ENCODE assay signal across 9 mouse cellular contexts in the genomic region with DNA sequence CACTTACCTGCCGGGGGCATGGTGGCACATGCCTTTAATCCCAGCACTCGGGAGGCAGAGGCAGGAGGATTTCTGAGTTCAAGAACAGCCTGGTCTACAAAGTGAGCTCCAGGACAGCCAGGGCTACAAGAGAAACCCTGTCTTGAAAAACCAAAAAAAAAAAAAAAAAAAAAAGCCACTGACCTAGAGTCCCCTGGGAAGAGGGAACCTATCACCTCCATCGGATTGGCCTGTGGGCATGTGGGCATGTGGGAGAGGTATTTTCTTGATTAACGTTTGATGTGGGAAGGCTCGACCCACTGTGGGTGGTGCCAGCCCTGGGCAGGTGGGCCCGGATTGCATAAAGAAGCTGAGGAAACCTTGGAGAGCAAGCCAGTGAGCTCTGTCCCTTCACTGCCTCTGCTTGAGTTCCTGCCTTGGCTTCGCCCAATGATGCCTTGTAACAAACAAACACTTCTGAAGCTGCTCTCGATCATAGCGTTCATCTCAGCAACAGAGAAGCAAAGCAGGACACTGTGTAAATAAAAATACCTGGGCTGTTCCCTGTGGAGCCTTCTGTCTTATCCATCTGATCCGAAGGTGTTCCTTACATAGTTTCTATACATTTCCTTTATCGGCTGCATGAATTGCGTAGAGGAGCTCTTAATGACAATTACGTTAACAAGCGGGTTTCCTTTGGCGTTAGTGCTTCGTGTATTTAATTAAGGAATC.
A peak's percentile ranks its signal among the peaks of the same experiment; 100 is the strongest.
DNase-seq lines count a peak whose midpoint lies in the region; ATAC-seq lines count a peak whose summit lies in the region.
"Had no signal": no experiment of that assay in that cellular context is flagged by ENCODE, and none has a peak within 500 bp of the region (broad histone marks: within the 10 kb centered on the region; RNA-seq: fewer than 3 reads in every experiment).

No protein-coding gene starts in this region.

- no peak for DNase-seq in kidney, postnatal 4 days
- DNase-seq in embryonic facial prominence, embryonic 14.5 days (ENCODE audit: low spot score), result no peak
- no peak for DNase-seq in limb, embryonic 10.5 days (ENCODE audit: low spot score)
- no peak for DNase-seq in right cerebral cortex, adult 2 months (ENCODE audit: low spot score in 2 of 2)
- no peak for DNase-seq in ovary, postnatal 14 days (ENCODE audit: low spot score)
- no peak for DNase-seq in adrenal gland, postnatal 10 days

- H3K4me2 ChIP-seq in kidney, embryonic 15.5 days, result peak overlapping the region; percentile 95
- peak overlapping the region; percentile 91 for H3K4me2 ChIP-seq in embryonic facial prominence, embryonic 14.5 days (ENCODE audit: low read depth, low read length)
- H3K4me2 ChIP-seq in neural tube, embryonic 13.5 days, result peak overlapping the region; percentile 91

- WGBS in kidney, embryonic 15.5 days, result 32% methylated on average over 16 of the region's 16 CpGs
- WGBS in embryonic facial prominence, embryonic 14.5 days, result 29% methylated on average over 16 of the region's 16 CpGs
- WGBS in limb, embryonic 10.5 days, result 28% methylated on average over 16 of the region's 16 CpGs
- 34% methylated on average over 16 of the region's 16 CpGs for WGBS in neural tube, embryonic 13.5 days

- no peaks in the 10 kb centered on the region for H3K27me3 ChIP-seq in kidney, embryonic 15.5 days
- H3K27me3 ChIP-seq in embryonic facial prominence, embryonic 14.5 days (replicated peaks; ENCODE audit: control insufficient read depth, insufficient read depth, low read length), result no peaks in the 10 kb centered on the region; the same call in 1 of the 2 replicates
- H3K27me3 ChIP-seq in limb, embryonic 10.5 days (ENCODE audit: low read depth, poor library complexity, severe bottlenecking), result peaks cover 51% of the 10 kb centered on the region
- H3K27me3 ChIP-seq in neural tube, embryonic 13.5 days, result peaks cover 19% of the 10 kb centered on the region
- H3K27me3 ChIP-seq: Patski had no signal

- H3K4me1 ChIP-seq in kidney, embryonic 15.5 days, result peaks cover 53% of the 10 kb centered on the region
- H3K4me1 ChIP-seq in embryonic facial prominence, embryonic 14.5 days (ENCODE audit: control insufficient read depth, insufficient read depth, low read length), result peaks cover 15% of the 10 kb centered on the region; the same call in 1 of the 2 replicates
- H3K4me1 ChIP-seq in limb, embryonic 10.5 days, result peaks cover 56% of the 10 kb centered on the region
- peaks cover 36% of the 10 kb centered on the region for H3K4me1 ChIP-seq in neural tube, embryonic 13.5 days (replicated peaks)

- H3K9me3 ChIP-seq in kidney, embryonic 15.5 days (replicated peaks), result no peaks in the 10 kb centered on the region
- no peaks in the 10 kb centered on the region for H3K9me3 ChIP-seq in embryonic facial prominence, embryonic 14.5 days (ENCODE audit: control insufficient read depth, low read length)
- H3K9me3 ChIP-seq in limb, embryonic 10.5 days (replicated peaks), result no peaks in the 10 kb centered on the region
- no peaks in the 10 kb centered on the region for H3K9me3 ChIP-seq in neural tube, embryonic 13.5 days

- H3K4me3 ChIP-seq in kidney, embryonic 15.5 days (replicated peaks), result peak overlapping the region; percentile 77
- peak overlapping the region; percentile 75 for H3K4me3 ChIP-seq in embryonic facial prominence, embryonic 14.5 days (ENCODE audit: low read depth, low read length)
- peak overlapping the region; percentile 73 for H3K4me3 ChIP-seq in limb, embryonic 10.5 days
- H3K4me3 ChIP-seq in neural tube, embryonic 13.5 days, result peak overlapping the region; percentile 64

- no peak for ATAC-seq in kidney, embryonic 15.5 days (replicated peaks; ENCODE audit: low FRiP score)
- no peak for ATAC-seq in embryonic facial prominence, embryonic 14.5 days (ENCODE audit: low read depth)
- ATAC-seq in neural tube, embryonic 13.5 days (ENCODE audit: low read depth), result no peak

- H3K9ac ChIP-seq in kidney, embryonic 15.5 days, result no peak overlapping the region
- no peak overlapping the region for H3K9ac ChIP-seq in embryonic facial prominence, embryonic 14.5 days (ENCODE audit: low read depth, low read length)
- peak overlapping the region; percentile 76; the same call in 1 of the 2 replicates for H3K9ac ChIP-seq in neural tube, embryonic 13.5 days

- no peaks in the 10 kb centered on the region for H3K36me3 ChIP-seq in kidney, embryonic 15.5 days
- H3K36me3 ChIP-seq in embryonic facial prominence, embryonic 14.5 days (ENCODE audit: control insufficient read depth, insufficient read depth, low read length), result no peaks in the 10 kb centered on the region
- no peaks in the 10 kb centered on the region for H3K36me3 ChIP-seq in limb, embryonic 10.5 days
- H3K36me3 ChIP-seq in neural tube, embryonic 13.5 days, result no peaks in the 10 kb centered on the region

- H3K27ac ChIP-seq in kidney, embryonic 15.5 days, result no peak overlapping the region
- no peak overlapping the region for H3K27ac ChIP-seq in embryonic facial prominence, embryonic 14.5 days (replicated peaks; ENCODE audit: low read depth, low read length)
- no peak overlapping the region for H3K27ac ChIP-seq in limb, embryonic 10.5 days
- H3K27ac ChIP-seq in neural tube, embryonic 13.5 days (replicated peaks), result no peak overlapping the region
